Mouse (Mus musculus) stomach, embryonic 16.5 days (tissue): ENCODE results near the gene Tlx3. TPM values are rescaled to one million over a fixed set of nuclear protein-coding genes. Genes with fewer than 3 reads are reported as not detected.

ENCODE experiments used
- polyA plus RNA-seq: library from polyadenylated mRNA; unstranded; fragments of >200 nt; fragmentation: Nextera tagmentation; extraction: Ambion mirVana; gene quantifications from 2 replicates; pipeline ENCODE4 v1.2.1, GENCODE M21; 2015

Tlx3 gene
- polyA plus RNA-seq, 1 experiment from 2014 or later: not detected

Other genes with a start within 250 kb of the Tlx3 start
- 1.8 and 2.0 TPM in 2 replicates for gene Fgf18, start 56.2 kb downstream of the Tlx3 start, polyA plus RNA-seq
- 616 and 704 TPM in 2 replicates for gene Npm1, start 40.4 kb downstream of the Tlx3 start, polyA plus RNA-seq
- not detected in 2 replicates for gene Gm12117, start 73.1 kb upstream of the Tlx3 start, polyA plus RNA-seq